Mouse (Mus musculus) heart, embryonic 13.5 days (tissue): ENCODE results near the gene Hbs1l. TPM values are rescaled to one million over a fixed set of nuclear protein-coding genes. Genes with fewer than 3 reads are reported as not detected.

ENCODE experiments used
- ATAC-seq: fragments of 200-750 bp; cut with Nextera tagmentation; 2 replicates; pipeline ENCODE4 v1.8.0; 2017; ENCODE audit warnings: moderate TSS enrichment; ENCODE audit not compliant: insufficient number of reproducible peaks, low FRiP score, low TSS enrichment; ENCODE audit errors: extremely low read depth
- H3K27ac ChIP-seq: fragments of 300-500 bp; sonication (generic); replicated peaks from 2 replicates; pipeline ENCODE4 v1.5.1; 2015; ENCODE audit warnings: moderate library complexity, mild to moderate bottlenecking, inconsistent platforms
- H3K27me3 ChIP-seq: fragments of 300-500 bp; sonication (generic); replicated peaks from 2 replicates; pipeline ENCODE4 v1.6.1; 2015; ENCODE audit warnings: mild to moderate bottlenecking, inconsistent platforms
- H3K36me3 ChIP-seq: fragments of 300-500 bp; sonication (generic); 2 replicates; pipeline ENCODE4 v1.6.1; 2015; ENCODE audit warnings: mild to moderate bottlenecking, inconsistent platforms
- H3K4me1 ChIP-seq: fragments of 300-500 bp; sonication (generic); 2 replicates; pipeline ENCODE4 v1.6.1; 2015; ENCODE audit warnings: inconsistent platforms
- H3K4me2 ChIP-seq: fragments of 300-500 bp; sonication (generic); 2 replicates; pipeline ENCODE4 v1.6.1; 2015; ENCODE audit warnings: inconsistent platforms, mild to moderate bottlenecking, moderate library complexity
- H3K4me3 ChIP-seq: fragments of 300-500 bp; sonication (generic); 2 replicates; pipeline ENCODE4 v1.5.1; 2015; ENCODE audit warnings: moderate library complexity, mild to moderate bottlenecking, inconsistent platforms
- H3K9ac ChIP-seq: fragments of 300-500 bp; sonication (generic); 2 replicates; pipeline ENCODE4 v1.6.1; 2015; ENCODE audit warnings: inconsistent platforms, mild to moderate bottlenecking, moderate library complexity
- H3K9me3 ChIP-seq: fragments of 300-500 bp; sonication (generic); 2 replicates; pipeline ENCODE4 v1.6.1; 2016; ENCODE audit warnings: inconsistent platforms
- WGBS: fragments of 180-500 bp; shearing (Covaris S2); methylation state at CpG from one replicate; pipeline ENCODE4 v1.1.7; 2015; ENCODE audit warnings: mixed read lengths; 5-methylcytosine and 5-hydroxymethylcytosine counted together
- polyA plus RNA-seq: library from polyadenylated mRNA; unstranded; fragments of >200 nt; fragmentation: Nextera tagmentation; extraction: Ambion mirVana; gene quantifications from 2 replicates; pipeline ENCODE4 v1.2.1, GENCODE M21; 2015

Gene Hbs1l
- polyA plus RNA-seq, 1 experiment from 2014 or later, result 61.9 TPM

DNA sequence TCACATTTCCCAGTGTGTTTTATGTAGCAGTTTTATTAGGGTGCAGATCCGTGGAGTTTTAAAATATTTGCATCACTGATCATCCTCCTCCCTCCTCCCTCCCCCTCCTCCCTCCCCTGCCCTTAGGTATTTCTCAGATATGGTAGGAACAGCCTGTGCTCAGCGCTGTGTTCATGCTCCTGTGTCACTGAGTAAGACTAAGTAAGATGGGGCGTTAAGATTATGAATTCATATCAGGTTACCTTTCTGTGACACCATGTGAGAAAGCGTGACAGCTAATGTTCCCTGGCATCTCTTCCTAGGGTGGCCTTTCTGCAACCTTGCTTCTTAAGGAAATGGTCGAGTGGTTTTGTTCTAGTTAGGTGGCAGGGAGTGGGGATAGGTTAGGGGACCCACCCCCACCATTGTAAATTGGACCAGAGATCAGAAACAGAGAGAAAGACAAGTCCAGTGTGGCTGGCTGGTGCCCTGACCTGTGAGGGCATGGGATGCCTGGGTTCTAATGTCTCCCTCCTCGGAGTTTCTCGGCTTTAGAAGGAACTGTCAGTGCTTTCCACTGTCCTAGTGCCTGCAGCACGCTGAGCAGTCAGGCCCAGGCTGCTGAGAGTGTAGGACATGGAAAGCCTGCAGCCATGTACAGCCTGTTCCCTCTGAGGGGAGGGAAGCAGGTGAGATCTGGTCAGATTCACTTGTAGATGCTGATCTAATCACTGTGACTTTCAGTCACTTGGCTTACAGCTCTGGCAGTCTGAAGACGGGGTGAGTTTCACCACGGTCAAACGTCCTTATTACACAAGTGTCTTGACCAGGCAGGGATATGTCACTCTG is 110.1 kb downstream of the Hbs1l start:
- no peak overlapping the region for H3K4me2 ChIP-seq
- 67% methylated on average over 11 of the region's 11 CpGs for WGBS
- H3K36me3 ChIP-seq, result no peaks in the 10 kb centered on the region
- no peaks in the 10 kb centered on the region for H3K9me3 ChIP-seq
- peaks cover 13% of the 10 kb centered on the region for H3K4me1 ChIP-seq
- no peak for ATAC-seq
- no peak overlapping the region for H3K27ac ChIP-seq
- no peaks in the 10 kb centered on the region for H3K27me3 ChIP-seq
- H3K9ac ChIP-seq, result no peak overlapping the region
- H3K4me3 ChIP-seq, result no peak overlapping the region

DNA sequence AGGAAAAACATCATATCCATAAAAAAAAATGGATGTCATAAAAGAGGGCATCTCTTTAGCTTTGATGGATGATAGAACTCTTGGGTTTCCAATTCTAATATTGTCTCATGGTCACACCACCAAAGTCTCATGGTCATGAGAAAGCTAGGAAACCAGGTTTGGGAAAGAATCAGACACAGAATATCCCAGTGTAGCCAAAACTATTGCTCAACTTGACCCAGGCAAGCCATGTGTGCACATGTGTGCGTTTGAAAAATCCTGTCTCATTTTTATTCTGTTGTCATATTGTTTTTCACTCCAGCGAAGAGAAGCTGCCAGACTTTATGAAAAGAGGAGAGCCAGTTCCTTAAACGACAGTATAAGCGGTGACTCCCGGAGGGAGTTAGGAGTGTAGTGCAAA is 114.9 kb downstream of the Hbs1l start:
- Histone ChIP-seq H3K4me2 (no peak overlapping the region), H3K36me3 (no peaks in the 10 kb centered on the region), H3K9me3 (no peaks in the 10 kb centered on the region), H3K4me1 (peaks cover 5% of the 10 kb centered on the region), H3K9ac (no peak overlapping the region), H3K27me3 (no peaks in the 10 kb centered on the region), H3K4me3 (no peak overlapping the region), H3K27ac (no peak overlapping the region)
- WGBS, result 75% methylated on average over 5 of the region's 5 CpGs
- ATAC-seq, result no peak

DNA sequence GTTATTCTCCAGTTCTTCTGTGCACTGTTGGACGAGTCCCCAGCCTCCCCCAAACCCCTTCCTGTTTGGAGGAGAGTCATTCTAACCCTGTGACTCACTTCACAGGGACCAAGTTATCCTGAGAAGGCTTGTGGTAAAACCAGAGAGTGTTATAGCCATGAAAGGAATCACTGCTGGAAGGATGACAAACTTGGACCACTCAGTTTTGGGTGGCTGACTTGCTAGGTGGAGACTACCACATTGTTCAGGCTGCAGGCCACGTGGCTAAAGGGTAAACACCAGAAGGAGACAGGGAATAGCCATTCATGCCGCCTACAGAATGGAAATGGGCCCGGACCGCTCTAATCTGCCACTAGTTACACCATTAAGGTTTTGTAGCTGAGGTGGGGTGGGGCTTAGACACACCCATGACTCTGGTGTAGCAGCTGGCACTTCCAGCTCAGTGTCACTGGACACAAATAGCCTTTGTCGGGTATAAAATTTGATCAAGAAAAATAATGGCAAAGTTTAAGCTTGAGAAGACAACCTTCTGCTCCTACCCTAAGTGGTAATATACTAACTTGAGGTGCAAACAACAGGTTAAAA is 115.9 kb downstream of the Hbs1l start:
- Histone ChIP-seq H3K9ac (no peak overlapping the region), H3K27me3 (no peaks in the 10 kb centered on the region), H3K4me1 (peaks cover 13% of the 10 kb centered on the region), H3K36me3 (no peaks in the 10 kb centered on the region), H3K4me2 (no peak overlapping the region), H3K9me3 (no peaks in the 10 kb centered on the region), H3K27ac (no peak overlapping the region), H3K4me3 (no peak overlapping the region)
- whole genome bisulfite sequencing, result 70% methylated on average over 6 of the region's 6 CpGs
- no peak for ATAC-seq

DNA sequence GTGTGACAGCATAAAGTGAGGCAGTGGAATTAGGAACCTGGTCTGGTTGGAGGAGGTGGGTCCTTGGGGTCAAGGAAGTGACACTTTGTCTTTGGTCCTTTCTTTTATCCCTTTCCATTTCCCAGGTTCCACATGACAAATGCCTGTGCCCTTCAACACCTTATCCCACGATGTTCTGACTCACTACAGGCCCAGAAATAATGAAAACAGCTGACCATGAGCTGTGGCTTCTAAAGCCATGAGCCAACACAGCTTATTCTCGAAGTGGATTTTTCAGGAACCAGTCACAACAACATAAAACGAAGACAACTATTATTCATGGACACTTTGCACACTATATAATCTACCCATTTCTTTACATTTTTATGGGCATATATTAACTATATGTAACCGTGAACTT is 119.3 kb downstream of the Hbs1l start:
- H3K4me2 ChIP-seq, result no peak overlapping the region
- no peak overlapping the region for H3K27ac ChIP-seq
- peaks cover 13% of the 10 kb centered on the region for H3K4me1 ChIP-seq
- H3K4me3 ChIP-seq, result no peak overlapping the region
- no peaks in the 10 kb centered on the region for H3K9me3 ChIP-seq
- H3K27me3 ChIP-seq, result no peaks in the 10 kb centered on the region
- H3K9ac ChIP-seq, result no peak overlapping the region
- WGBS, result 57% methylated on average over 4 of the region's 4 CpGs
- no peaks in the 10 kb centered on the region for H3K36me3 ChIP-seq
- ATAC-seq, result no peak

- H3K36me3 ChIP-seq, result no peaks in the 10 kb centered on the region
- no peak overlapping the region for H3K27ac ChIP-seq
- no peak for ATAC-seq
- no peaks in the 10 kb centered on the region for H3K27me3 ChIP-seq
- no peak overlapping the region for H3K4me2 ChIP-seq
- WGBS, result 75% methylated on average over 5 of the region's 5 CpGs
- H3K4me1 ChIP-seq, result peaks cover 18% of the 10 kb centered on the region
- H3K9me3 ChIP-seq, result no peaks in the 10 kb centered on the region
- no peak overlapping the region for H3K9ac ChIP-seq
- no peak overlapping the region for H3K4me3 ChIP-seq
Measured at GRCm38 (mm10) chr10:21416184-21416583, 120.4 kb downstream of the Hbs1l start.

Other genes starting within 250 kb of the Hbs1l start
- gene Myb, start 135.0 kb upstream of the Hbs1l start, polyA plus RNA-seq, result 1.4 and 1.5 TPM in 2 replicates
- gene Aldh8a1, start 81.3 kb downstream of the Hbs1l start, polyA plus RNA-seq, result 0.78 TPM in 1 of 2 replicates, not detected in the other